Mouse (Mus musculus) spleen, adult 18-20 months (tissue): ENCODE results near the gene Hck.

Source experiments
- DNase-seq, 2 experiments: peaks; one replicate each; pipeline ENCODE4 v3.0.0; 2022; ENCODE audit warnings: mixed read lengths in 2 of 2

Hck gene

GRCm38 (mm10) chr2:153107046-153107766 is 1.1 kb upstream of the Hck start:
- peak in 1 of 2 experiments; percentile 3 for DNase-seq

GRCm38 (mm10) chr2:153107802-153108201 is 466 bp upstream of the Hck start:
- peak in 1 of 2 experiments; percentile 2 for DNase-seq

GRCm38 (mm10) chr2:153109596-153109995 is 1.3 kb downstream of the Hck start:
- DNase-seq: peak in 1 of 2 experiments; percentile 4

GRCm38 (mm10) chr2:153111298-153111697 is 3.0 kb downstream of the Hck start:
- no peak for DNase-seq

GRCm38 (mm10) chr2:153115679-153116081 is 7.4 kb downstream of the Hck start:
- no peak for DNase-seq

GRCm38 (mm10) chr2:153117051-153117486 is 8.8 kb downstream of the Hck start:
- peak; percentile 44 to 49 for DNase-seq

- no peak for DNase-seq
Observed at GRCm38 (mm10) chr2:153119488-153119887, 11.2 kb downstream of the Hck start.

- peak in 1 of 2 experiments; percentile 38 for DNase-seq
Observed at GRCm38 (mm10) chr2:153120126-153120525, 11.9 kb downstream of the Hck start.

- peak; percentile 59 to 68 for DNase-seq
Observed at GRCm38 (mm10) chr2:153121821-153122615, 13.8 kb downstream of the Hck start.

- peak in 1 of 2 experiments; percentile 26 for DNase-seq
Observed at GRCm38 (mm10) chr2:153122701-153123100, 14.4 kb downstream of the Hck start.

GRCm38 (mm10) chr2:153125875-153126274 is 17.6 kb downstream of the Hck start:
- DNase-seq: no peak

GRCm38 (mm10) chr2:153131019-153131418 is 22.8 kb downstream of the Hck start:
- DNase-seq: peak; percentile 39 to 63

GRCm38 (mm10) chr2:153134237-153134636 is 26.0 kb downstream of the Hck start:
- DNase-seq: no peak

- no peak for DNase-seq
Observed at GRCm38 (mm10) chr2:153136211-153136610, 27.9 kb downstream of the Hck start.

- DNase-seq: no peak
Observed at GRCm38 (mm10) chr2:153139158-153139557, 30.9 kb downstream of the Hck start.

- peak; percentile 46 to 47 for DNase-seq
Observed at GRCm38 (mm10) chr2:153139996-153140613, 31.8 kb downstream of the Hck start.

GRCm38 (mm10) chr2:153142620-153143199 is 34.4 kb downstream of the Hck start:
- DNase-seq: peak in 1 of 2 experiments; percentile 45

- no peak for DNase-seq
Observed at GRCm38 (mm10) chr2:153145346-153145745, 37.1 kb downstream of the Hck start.

GRCm38 (mm10) chr2:153147236-153147635 is 39.0 kb downstream of the Hck start:
- no peak for DNase-seq

GRCm38 (mm10) chr2:153147715-153148114 is 39.4 kb downstream of the Hck start:
- DNase-seq: peak; percentile 44 to 67

- no peak for DNase-seq
Observed at GRCm38 (mm10) chr2:153149742-153150141, 41.5 kb downstream of the Hck start.

- no peak for DNase-seq
Observed at GRCm38 (mm10) chr2:153151026-153151425, 42.8 kb downstream of the Hck start.
